Mouse (Mus musculus) stomach, postnatal 0 days (tissue): ENCODE data around the gene Pkp1.

Experiments
- CTCF ChIP-seq: IDR thresholded peaks from 2 replicates; pipeline ENCODE4 v1.5.1; 2016; ENCODE audit warnings: antibody characterized with exemption, low read depth, mild to moderate bottlenecking, moderate library complexity
- EP300 ChIP-seq: optimal IDR thresholded peaks from 2 replicates; pipeline ENCODE3; 2016; ENCODE audit warnings: antibody characterized with exemption

- TF ChIP-seq CTCF: peak; percentile 80
- TF ChIP-seq EP300: no peak
These were observed 68.1 kb downstream of the Pkp1 start for GRCm38 (mm10) chr1:135850722-135851512.
